Mouse (Mus musculus) macrophage (primary cell): ENCODE results near the gene A930002H24Rik. TPM values are rescaled to one million over a fixed set of nuclear protein-coding genes. Genes with fewer than 3 reads are reported as not detected.
A peak's percentile ranks its signal among the peaks of the same experiment; 100 is the strongest.
"Not testable (repeated sequence)": the region's sequence is repeated elsewhere in the genome, so short reads cannot be mapped to it uniquely, and the experiment has no call there.

Experiments
- H3K27ac ChIP-seq: fragments of 350-480 bp; formaldehyde crosslinking; 2 replicates; pipeline ENCODE4 v1.9.0; 2021
- H3K36me3 ChIP-seq: fragments of 350-480 bp; formaldehyde crosslinking; 2 replicates; pipeline ENCODE4 v1.9.0; 2021; ENCODE audit errors: inconsistent target
- H3K4me3 ChIP-seq: fragments of 350-480 bp; formaldehyde crosslinking; 2 replicates; pipeline ENCODE4 v1.9.0; 2021; ENCODE audit errors: inconsistent target
- H3K79me2 ChIP-seq: fragments of 350-480 bp; formaldehyde crosslinking; 2 replicates; pipeline ENCODE4 v1.9.0; 2021; ENCODE audit errors: inconsistent target
- WGBS: methylation state at CpG from one replicate; pipeline ENCODE4 v1.1.7; 2026; ENCODE audit warnings: inconsistent platforms; ENCODE audit not compliant: missing documents; 5-methylcytosine and 5-hydroxymethylcytosine counted together
- polyA plus RNA-seq: library from polyadenylated mRNA; stranded (reverse); fragments of 250-400 nt; gene quantifications from 3 replicates; pipeline ENCODE4 v1.2.4, GENCODE M21; 2018; ENCODE audit warnings: inconsistent platforms

A930002H24Rik gene
- polyA plus RNA-seq, 1 experiment from 2014 or later: not detected

DNA sequence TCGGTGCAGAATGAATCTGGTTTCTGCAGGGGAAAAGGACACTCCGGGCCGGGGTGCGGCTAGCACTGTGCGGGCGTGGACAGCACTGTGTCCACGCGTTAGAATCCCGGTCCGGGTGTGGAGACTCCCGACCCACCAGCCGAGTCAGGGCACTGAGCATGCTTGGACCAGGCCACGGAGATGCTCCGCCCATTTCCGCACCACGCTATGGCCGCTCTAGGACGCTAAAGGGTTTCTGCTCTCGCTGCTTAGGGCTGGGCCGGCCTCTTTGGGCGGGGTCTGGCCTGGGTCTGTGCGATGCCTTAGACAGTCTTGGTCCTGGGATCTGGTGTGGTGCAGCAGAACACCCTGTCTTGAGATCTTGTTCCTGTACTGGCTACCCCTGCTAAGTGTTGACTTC is 14.0 kb downstream of the A930002H24Rik start:
- Histone ChIP-seq H3K4me3 (peak overlapping the region; percentile 32), H3K79me2 (no peaks in the 10 kb centered on the region), H3K27ac (no peak overlapping the region), H3K36me3 (no peaks in the 10 kb centered on the region)
- WGBS: 2% methylated on average over 22 of the region's 22 CpGs

DNA sequence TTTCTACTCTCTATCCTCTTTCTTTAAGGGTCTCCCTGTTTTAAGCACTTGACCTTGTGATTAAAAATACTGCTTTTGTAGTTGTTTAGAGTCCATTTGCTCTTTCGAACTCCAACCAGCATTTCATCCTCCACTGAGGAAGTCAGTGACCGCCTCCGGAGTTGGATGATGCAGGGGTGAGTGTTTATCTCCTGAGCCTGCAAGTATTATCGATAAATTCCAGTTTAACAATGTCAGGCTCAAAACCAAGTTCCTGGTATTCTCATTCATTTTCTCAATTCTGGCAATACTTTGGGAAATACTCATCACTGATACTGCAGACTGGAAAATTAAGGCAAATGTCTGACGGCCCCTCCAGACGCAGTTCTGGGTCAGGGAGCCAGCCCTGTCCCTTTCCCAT is 14.4 kb downstream of the A930002H24Rik start:
- WGBS: 4% methylated on average over 6 of the region's 6 CpGs
- Histone ChIP-seq H3K27ac (no peak overlapping the region), H3K79me2 (no peaks in the 10 kb centered on the region)

GRCm38 (mm10) chr17:63845766-63846165 is 17.8 kb downstream of the A930002H24Rik start:
- WGBS: 98% methylated on average over 3 of the region's 3 CpGs

More for the DNA sequence above, 14.4 kb downstream of the A930002H24Rik start:
- Histone ChIP-seq H3K4me3 (peak overlapping the region; percentile 32), H3K36me3 (no peaks in the 10 kb centered on the region)

DNA sequence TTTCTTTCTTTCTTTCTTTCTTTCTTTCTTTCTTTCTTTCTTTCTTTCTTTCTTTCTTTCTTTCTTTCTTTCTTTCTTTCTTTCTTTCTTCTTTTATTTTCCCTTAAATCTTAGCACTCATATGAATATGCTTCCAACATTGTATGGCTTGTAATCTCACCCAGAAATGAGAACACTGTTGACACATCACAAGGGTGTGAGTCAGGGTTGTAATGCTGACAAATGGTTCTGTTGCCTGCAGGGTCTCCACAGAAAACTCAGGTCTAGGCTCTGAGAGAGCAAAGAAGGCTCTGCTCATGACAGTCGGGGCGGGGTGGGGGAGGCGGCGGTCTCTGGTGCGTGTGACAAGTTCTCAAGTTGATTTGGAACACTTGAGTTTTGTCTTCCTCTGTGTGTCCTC is 18.7 kb downstream of the A930002H24Rik start:
- WGBS: 89% methylated on average over 5 of the region's 5 CpGs

More at GRCm38 (mm10) chr17:63845766-63846165, 17.8 kb downstream of the A930002H24Rik start:
- not testable (repeated sequence) for H3K27ac ChIP-seq, H3K79me2 ChIP-seq, H3K4me3 ChIP-seq, H3K36me3 ChIP-seq

DNA sequence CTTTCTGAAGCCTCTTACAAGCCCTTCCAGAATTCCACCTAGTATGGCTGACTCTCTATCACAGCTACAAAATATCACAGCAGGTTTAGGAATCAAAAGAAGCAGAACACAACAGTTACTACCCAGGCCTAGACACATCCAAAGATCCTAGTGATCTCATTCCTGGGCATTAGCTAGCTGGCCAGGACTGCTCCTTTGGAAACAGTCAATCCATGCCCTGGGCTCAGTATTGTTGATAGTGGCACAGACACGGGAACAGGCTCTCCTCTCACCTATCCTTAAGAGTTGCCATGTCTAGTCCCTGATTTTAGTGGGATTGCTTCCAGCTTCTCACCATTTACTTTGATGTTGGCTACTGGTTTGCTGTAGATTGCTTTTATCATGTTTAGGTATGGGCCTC is 21.4 kb downstream of the A930002H24Rik start:
- Histone ChIP-seq H3K79me2 (no peaks in the 10 kb centered on the region), H3K36me3 (no peaks in the 10 kb centered on the region), H3K4me3 (no peak overlapping the region), H3K27ac (no peak overlapping the region)
- WGBS: 100% methylated on average over 1 of the region's 1 CpGs

More for the DNA sequence above, 18.7 kb downstream of the A930002H24Rik start:
- no peak overlapping the region for H3K4me3 ChIP-seq
- no peaks in the 10 kb centered on the region for H3K79me2 ChIP-seq
- H3K36me3 ChIP-seq: no peaks in the 10 kb centered on the region
- no peak overlapping the region for H3K27ac ChIP-seq

- Histone ChIP-seq H3K4me3 (no peak overlapping the region), H3K27ac (no peak overlapping the region), H3K79me2 (no peaks in the 10 kb centered on the region), H3K36me3 (no peaks in the 10 kb centered on the region)
- 90% methylated on average over 3 of the region's 3 CpGs for WGBS
Observed at GRCm38 (mm10) chr17:63839636-63840269, 23.8 kb downstream of the A930002H24Rik start.

GRCm38 (mm10) chr17:63838144-63838543 is 25.4 kb downstream of the A930002H24Rik start:
- Histone ChIP-seq H3K36me3 (no peaks in the 10 kb centered on the region), H3K4me3 (no peak overlapping the region), H3K27ac (no peak overlapping the region), H3K79me2 (no peaks in the 10 kb centered on the region)
- WGBS: 91% methylated on average over 8 of the region's 8 CpGs

DNA sequence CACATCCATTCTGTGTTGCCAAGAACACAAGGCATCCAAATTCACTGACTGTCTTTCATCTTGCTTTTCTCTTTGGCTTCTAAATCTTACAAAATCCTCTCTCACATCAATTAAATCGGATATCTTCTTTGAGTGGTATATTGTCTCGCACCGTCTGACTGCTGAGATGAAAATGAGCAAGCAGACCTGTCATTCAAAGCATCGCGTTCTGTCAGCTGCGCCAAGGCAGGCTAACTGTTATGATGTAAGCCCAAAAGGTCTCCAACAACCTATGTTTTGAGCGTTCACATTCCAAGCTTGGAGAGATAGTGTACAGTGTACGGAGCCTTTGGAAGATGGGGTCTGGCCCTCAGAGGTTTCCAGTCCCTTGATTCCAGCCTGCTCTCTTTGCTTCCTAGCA is 26.9 kb downstream of the A930002H24Rik start:
- no peak overlapping the region for H3K4me3 ChIP-seq
- WGBS: 95% methylated on average over 8 of the region's 8 CpGs
- H3K79me2 ChIP-seq: no peaks in the 10 kb centered on the region
- no peaks in the 10 kb centered on the region for H3K36me3 ChIP-seq
- H3K27ac ChIP-seq: no peak overlapping the region

DNA sequence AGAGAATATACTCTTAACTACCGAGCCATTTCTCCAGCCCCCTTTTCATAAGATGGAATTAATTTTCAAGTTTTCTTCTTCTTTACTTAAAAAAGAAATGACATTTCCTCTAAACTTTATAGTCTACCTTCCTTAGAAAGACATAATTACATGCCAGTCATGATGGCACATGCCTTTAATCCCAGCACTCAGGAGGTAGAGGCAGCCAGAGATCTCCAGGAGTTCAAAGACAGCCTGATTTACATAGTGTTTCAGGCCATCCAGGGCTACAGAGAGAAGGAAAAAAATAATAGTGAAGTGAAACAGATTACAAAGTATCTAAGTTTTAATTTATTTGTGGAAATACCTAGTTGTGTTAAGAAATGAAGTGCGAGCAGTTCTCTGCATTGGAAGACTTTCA is 27.4 kb downstream of the A930002H24Rik start:
- H3K36me3 ChIP-seq: no peaks in the 10 kb centered on the region
- no peak overlapping the region for H3K27ac ChIP-seq
- H3K79me2 ChIP-seq: no peaks in the 10 kb centered on the region
- no peak overlapping the region for H3K4me3 ChIP-seq
- 91% methylated on average over 2 of the region's 2 CpGs for WGBS

GRCm38 (mm10) chr17:63831550-63831949 is 32.0 kb downstream of the A930002H24Rik start:
- Histone ChIP-seq H3K27ac (no peak overlapping the region), H3K79me2 (no peaks in the 10 kb centered on the region), H3K4me3 (no peak overlapping the region), H3K36me3 (no peaks in the 10 kb centered on the region)
- WGBS: 47% methylated on average over 4 of the region's 4 CpGs

- Histone ChIP-seq H3K27ac (no peak overlapping the region), H3K36me3 (no peaks in the 10 kb centered on the region), H3K4me3 (no peak overlapping the region), H3K79me2 (no peaks in the 10 kb centered on the region)
- 80% methylated on average over 5 of the region's 5 CpGs for WGBS
Observed at GRCm38 (mm10) chr17:63828561-63829332, 34.8 kb downstream of the A930002H24Rik start.

- WGBS: 18% methylated on average over 7 of the region's 7 CpGs
- Histone ChIP-seq H3K79me2 (no peaks in the 10 kb centered on the region), H3K27ac (no peak overlapping the region), H3K36me3 (no peaks in the 10 kb centered on the region), H3K4me3 (no peak overlapping the region)
Observed at GRCm38 (mm10) chr17:63826767-63827166, 36.8 kb downstream of the A930002H24Rik start.

DNA sequence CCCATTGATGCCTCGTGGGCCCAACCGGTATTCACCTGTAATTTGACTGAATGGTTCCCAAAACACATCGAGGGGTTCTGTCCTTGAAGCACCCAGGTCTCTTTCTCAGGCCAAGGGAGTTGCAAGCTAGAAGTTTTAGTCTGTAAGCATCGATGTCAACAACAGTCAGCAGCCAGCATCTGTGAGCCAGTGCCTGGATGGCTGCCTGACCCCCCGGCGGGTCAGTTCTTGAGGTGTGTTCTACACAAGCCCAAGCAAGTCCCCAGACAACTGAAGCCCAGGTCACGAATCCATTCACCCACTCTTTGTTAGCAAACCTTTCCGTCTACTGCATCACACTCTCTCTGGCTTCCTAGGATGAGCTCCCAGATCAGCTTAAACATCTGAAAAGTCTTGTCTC is 37.4 kb downstream of the A930002H24Rik start:
- Histone ChIP-seq H3K4me3 (no peak overlapping the region), H3K36me3 (no peaks in the 10 kb centered on the region), H3K27ac (no peak overlapping the region), H3K79me2 (no peaks in the 10 kb centered on the region)
- WGBS: 91% methylated on average over 8 of the region's 8 CpGs

DNA sequence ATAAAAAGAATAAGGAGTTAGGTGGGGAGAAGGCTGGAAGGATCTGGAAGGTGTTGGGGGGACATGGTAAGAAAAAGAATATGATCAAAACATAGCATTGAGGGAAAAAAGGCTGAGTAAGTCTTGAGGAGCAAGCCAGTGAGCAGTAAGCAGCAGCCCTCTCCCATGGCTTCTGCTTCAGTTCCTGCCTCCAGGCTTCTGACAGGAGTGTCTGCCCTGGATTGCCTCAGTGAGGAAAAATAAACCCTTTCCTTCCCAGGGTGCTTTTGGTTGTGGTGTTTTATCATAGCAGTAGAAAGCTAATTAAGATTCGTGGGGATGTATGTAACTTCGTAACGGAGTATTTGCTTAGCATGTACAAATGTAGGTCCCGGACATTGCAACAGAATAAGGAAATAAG is 39.5 kb downstream of the A930002H24Rik start:
- Histone ChIP-seq H3K79me2 (no peaks in the 10 kb centered on the region), H3K36me3 (no peaks in the 10 kb centered on the region)
- WGBS: 89% methylated on average over 4 of the region's 4 CpGs

GRCm38 (mm10) chr17:63818444-63819027 is 45.1 kb downstream of the A930002H24Rik start:
- Histone ChIP-seq H3K79me2 (no peaks in the 10 kb centered on the region), H3K36me3 (no peaks in the 10 kb centered on the region), H3K27ac (no peak overlapping the region), H3K4me3 (no peak overlapping the region)
- 23% methylated on average over 10 of the region's 10 CpGs for WGBS

More for the DNA sequence above, 39.5 kb downstream of the A930002H24Rik start:
- Histone ChIP-seq H3K27ac (no peak overlapping the region), H3K4me3 (no peak overlapping the region)
